Mouse (Mus musculus) hindbrain, embryonic 14.5 days (tissue): Measurements from ENCODE around the gene Pipox. TPM values are rescaled to one million over a fixed set of nuclear protein-coding genes. Genes with fewer than 3 reads are reported as not detected.

Experiments used
- ATAC-seq: fragments of 200-750 bp; cut with Nextera tagmentation; 2 replicates; pipeline ENCODE4 v1.8.0; 2017; ENCODE audit warnings: moderate number of reproducible peaks, mild to moderate bottlenecking, moderate TSS enrichment, moderate library complexity; ENCODE audit not compliant: low FRiP score
- DNase-seq: peaks from one replicate; pipeline ENCODE4 v3.0.0-alpha.2; 2015; ENCODE audit warnings: low spot score
- H3K27ac ChIP-seq: fragments of 300-500 bp; sonication (generic); 2 replicates; pipeline ENCODE4 v1.5.1; 2014; ENCODE audit warnings: mild to moderate bottlenecking, moderate library complexity
- H3K27me3 ChIP-seq: fragments of 300-500 bp; sonication (generic); 2 replicates; pipeline ENCODE4 v1.6.1; 2014; ENCODE audit warnings: mild to moderate bottlenecking, low read length, mixed read lengths; ENCODE audit not compliant: control insufficient read depth, insufficient read depth
- H3K36me3 ChIP-seq: fragments of 300-500 bp; sonication (generic); replicated peaks from 2 replicates; pipeline ENCODE4 v1.6.1; 2014; ENCODE audit not compliant: control insufficient read depth, insufficient read depth
- H3K4me1 ChIP-seq: fragments of 300-500 bp; sonication (generic); replicated peaks from 2 replicates; pipeline ENCODE4 v1.6.1; 2014; ENCODE audit warnings: antibody characterized with exemption, low read length, mixed read lengths; ENCODE audit not compliant: control insufficient read depth, insufficient read depth
- H3K4me2 ChIP-seq: fragments of 300-500 bp; sonication (generic); replicated peaks from 2 replicates; pipeline ENCODE4 v1.6.1; 2014; ENCODE audit warnings: mild to moderate bottlenecking, moderate library complexity
- H3K4me3 ChIP-seq: fragments of 300-500 bp; sonication (generic); replicated peaks from 2 replicates; pipeline ENCODE4 v1.5.1; 2014; ENCODE audit warnings: mild to moderate bottlenecking, low read length
- H3K9ac ChIP-seq: fragments of 300-500 bp; sonication (generic); 2 replicates; pipeline ENCODE4 v1.6.1; 2014
- H3K9me3 ChIP-seq: fragments of 300-500 bp; sonication (generic); 2 replicates; pipeline ENCODE4 v1.6.1; 2016; ENCODE audit warnings: low read length; ENCODE audit not compliant: control insufficient read depth
- WGBS: fragments of 180-500 bp; shearing (Covaris S2); extraction: QIAGEN DNeasy Blood & Tissue Kit; methylation state at CpG from one replicate; pipeline ENCODE4 v1.1.7; 2014; 5-methylcytosine and 5-hydroxymethylcytosine counted together
- polyA plus RNA-seq: library from polyadenylated mRNA; unstranded; fragments of >200 nt; fragmentation: Nextera tagmentation; extraction: Ambion mirVana; gene quantifications from 2 replicates; pipeline ENCODE4 v1.2.1, GENCODE M21; 2014

The Pipox gene
- polyA plus RNA-seq, 1 experiment from 2014 or later, result 2.8 TPM

GRCm38 (mm10) chr11:77889484-77889883 lies 4.4 kb downstream of the Pipox start:
- Histone ChIP-seq H3K27me3 (no peaks in the 10 kb centered on the region), H3K9ac (no peak overlapping the region)
- WGBS, result 35% methylated on average over 1 of the region's 2 CpGs

GRCm38 (mm10) chr11:77888846-77889245 lies 5.0 kb downstream of the Pipox start:
- H3K36me3 ChIP-seq, result no peaks in the 10 kb centered on the region
- H3K4me3 ChIP-seq, result no peak overlapping the region
- H3K9ac ChIP-seq, result no peak overlapping the region
- WGBS, result 90% methylated on average over 5 of the region's 5 CpGs
- no peaks in the 10 kb centered on the region for H3K27me3 ChIP-seq
- ATAC-seq (no peak), DNase-seq (no peak)
- H3K4me1 ChIP-seq, result peaks cover 71% of the 10 kb centered on the region
- no peaks in the 10 kb centered on the region for H3K9me3 ChIP-seq
- peak overlapping the region; percentile 53; the same call in 1 of the 2 replicates for H3K27ac ChIP-seq
- no peak overlapping the region for H3K4me2 ChIP-seq

More at GRCm38 (mm10) chr11:77889484-77889883, 4.4 kb downstream of the Pipox start:
- no peak overlapping the region for H3K27ac ChIP-seq
- ATAC-seq (no peak), DNase-seq (no peak)
- peaks cover 71% of the 10 kb centered on the region for H3K4me1 ChIP-seq
- no peak overlapping the region for H3K4me2 ChIP-seq
- no peak overlapping the region for H3K4me3 ChIP-seq
- H3K36me3 ChIP-seq, result no peaks in the 10 kb centered on the region
- no peaks in the 10 kb centered on the region for H3K9me3 ChIP-seq

- Histone ChIP-seq H3K27ac (peak overlapping the region; percentile 92), H3K4me1 (peaks cover 57% of the 10 kb centered on the region), H3K9me3 (no peaks in the 10 kb centered on the region), H3K4me3 (no peak overlapping the region), H3K27me3 (peaks cover 6% of the 10 kb centered on the region; the same call in 1 of the 2 replicates), H3K9ac (peak overlapping the region; percentile 46), H3K36me3 (no peaks in the 10 kb centered on the region), H3K4me2 (peak overlapping the region; percentile 33)
- DNase-seq (peak; percentile 63), ATAC-seq (peak; percentile 64; the same call in 1 of the 2 replicates)
- 15% methylated on average over 17 of the region's 17 CpGs for WGBS
Observed at GRCm38 (mm10) chr11:77887373-77887960, 6.4 kb downstream of the Pipox start.

- no peak overlapping the region for H3K9ac ChIP-seq
- DNase-seq (no peak), ATAC-seq (0 out of 2 replicates have a peak, but pooled peaks have one; percentile 39)
- H3K27ac ChIP-seq, result peak overlapping the region; percentile 92
- no peak overlapping the region for H3K4me2 ChIP-seq
- H3K27me3 ChIP-seq, result peaks cover 9% of the 10 kb centered on the region; the same call in 1 of the 2 replicates
- H3K9me3 ChIP-seq, result no peaks in the 10 kb centered on the region
- H3K4me3 ChIP-seq, result no peak overlapping the region
- WGBS, result 20% methylated on average over 8 of the region's 8 CpGs
- no peaks in the 10 kb centered on the region for H3K36me3 ChIP-seq
- H3K4me1 ChIP-seq, result peaks cover 41% of the 10 kb centered on the region
Observed at GRCm38 (mm10) chr11:77885246-77885575, 8.7 kb downstream of the Pipox start.

- no peak for DNase-seq
- H3K4me1 ChIP-seq, result peaks cover 41% of the 10 kb centered on the region
- no peak for ATAC-seq
- peaks cover 9% of the 10 kb centered on the region; the same call in 1 of the 2 replicates for H3K27me3 ChIP-seq
- H3K4me3 ChIP-seq, result no peak overlapping the region
- no peaks in the 10 kb centered on the region for H3K36me3 ChIP-seq
- H3K9ac ChIP-seq, result no peak overlapping the region
- H3K4me2 ChIP-seq, result no peak overlapping the region
- WGBS, result 26% methylated on average over 10 of the region's 10 CpGs
- no peaks in the 10 kb centered on the region for H3K9me3 ChIP-seq
- H3K27ac ChIP-seq, result peak overlapping the region; percentile 92; the same call in 1 of the 2 replicates
Observed at GRCm38 (mm10) chr11:77884524-77885245, 9.2 kb downstream of the Pipox start.

- no peaks in the 10 kb centered on the region for H3K9me3 ChIP-seq
- no peak overlapping the region; the same call in 1 of the 2 replicates for H3K9ac ChIP-seq
- no peak overlapping the region for H3K4me3 ChIP-seq
- no peak for DNase-seq
- H3K27me3 ChIP-seq, result no peaks in the 10 kb centered on the region
- H3K36me3 ChIP-seq, result no peaks in the 10 kb centered on the region
- peaks cover 44% of the 10 kb centered on the region for H3K4me1 ChIP-seq
- H3K27ac ChIP-seq, result peak overlapping the region; percentile 63
- no peak overlapping the region for H3K4me2 ChIP-seq
- ATAC-seq, result no peak
- 41% methylated on average over 11 of the region's 11 CpGs for WGBS
Observed at GRCm38 (mm10) chr11:77876760-77877148, 17.1 kb downstream of the Pipox start.

- Histone ChIP-seq H3K4me1 (peaks cover 50% of the 10 kb centered on the region), H3K4me3 (no peak overlapping the region), H3K27me3 (no peaks in the 10 kb centered on the region), H3K9me3 (no peaks in the 10 kb centered on the region), H3K4me2 (no peak overlapping the region), H3K36me3 (no peaks in the 10 kb centered on the region), H3K9ac (no peak overlapping the region), H3K27ac (peak overlapping the region; percentile 63)
- ATAC-seq, result peak; percentile 21; the same call in 1 of the 2 replicates
- DNase-seq, result no peak
- 45% methylated on average over 26 of the region's 26 CpGs for WGBS
Observed at GRCm38 (mm10) chr11:77875847-77876759, 17.8 kb downstream of the Pipox start.

- Histone ChIP-seq H3K9ac (no peak overlapping the region), H3K36me3 (no peaks in the 10 kb centered on the region), H3K4me3 (no peak overlapping the region), H3K27me3 (no peaks in the 10 kb centered on the region), H3K4me2 (no peak overlapping the region), H3K4me1 (peaks cover 51% of the 10 kb centered on the region), H3K27ac (peak overlapping the region; percentile 63), H3K9me3 (no peaks in the 10 kb centered on the region)
- ATAC-seq, result no peak
- no peak for DNase-seq
- WGBS, result 20% methylated on average over 5 of the region's 5 CpGs
Observed at GRCm38 (mm10) chr11:77875269-77875668, 18.6 kb downstream of the Pipox start.
